Mouse (Mus musculus): Measurements from ENCODE around the gene Insrr. TPM values are rescaled to one million over a fixed set of nuclear protein-coding genes. Genes with fewer than 3 reads are reported as not detected.

Gene Insrr
- polyA plus RNA-seq, 1 experiment from 2014 or later: 0.95 TPM

DNA sequence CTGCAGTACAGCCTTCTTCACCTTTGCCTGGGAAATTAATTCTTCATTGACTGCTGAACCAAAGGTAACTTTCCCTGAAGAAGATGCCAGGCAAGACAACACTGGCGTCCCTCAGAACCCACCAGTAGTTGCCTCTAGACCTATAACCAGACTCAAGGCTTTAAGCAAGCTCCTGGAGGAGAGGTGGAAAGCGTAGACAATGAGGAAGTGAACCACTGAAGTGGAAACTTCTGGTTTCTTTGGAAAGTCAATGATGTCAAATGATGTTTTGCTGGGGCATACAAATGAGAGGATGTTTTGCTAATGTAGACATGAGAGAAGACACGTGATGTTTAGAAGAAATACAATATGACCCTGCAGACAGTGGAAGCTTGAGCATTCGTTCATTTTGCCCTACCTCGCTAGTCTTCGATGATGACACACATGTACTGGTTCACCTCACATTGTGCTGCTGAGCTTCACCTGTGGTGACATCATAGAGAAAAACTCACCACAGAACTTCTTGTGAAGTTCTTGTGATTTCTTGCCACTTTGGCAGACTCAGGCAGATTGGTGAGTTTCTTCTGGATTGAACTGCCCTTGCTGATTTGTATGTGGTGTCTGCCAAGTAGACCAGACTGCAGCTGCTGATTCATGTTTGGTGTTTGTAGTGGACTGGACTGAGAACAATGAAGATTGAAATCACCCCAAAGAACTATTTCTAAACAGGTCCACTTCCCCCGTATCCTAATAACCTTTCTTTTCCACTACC is 35.5 kb downstream of the Insrr start:
- ATAC-seq (ENCODE audit: low FRiP score, low TSS enrichment): no peak
- no peaks in the 10 kb centered on the region for H3K4me1 ChIP-seq (ENCODE audit: control insufficient read depth, insufficient read depth, low read length)

DNA sequence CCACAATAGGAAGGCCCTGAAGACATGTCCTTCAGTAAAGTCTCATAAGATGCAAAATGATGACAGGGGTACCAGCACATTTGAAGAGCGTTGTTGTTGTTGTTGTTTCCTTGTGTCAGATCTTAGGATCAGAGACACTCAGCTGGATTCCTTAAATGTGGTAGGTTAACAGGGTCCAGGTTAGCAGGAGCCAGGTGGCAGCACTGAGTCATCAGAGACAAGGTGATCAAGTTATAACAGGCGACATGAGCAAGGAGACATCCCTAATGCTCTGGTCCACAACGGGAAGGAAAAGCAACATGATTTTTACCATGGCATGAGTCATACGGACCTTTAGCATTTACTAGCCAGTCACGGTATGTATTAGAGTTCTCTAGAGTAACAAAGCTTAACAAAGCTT is 36.7 kb downstream of the Insrr start:
- no peak overlapping the region for H3K4me3 ChIP-seq (ENCODE audit: low read length)
- H3K27me3 ChIP-seq (ENCODE audit: control insufficient read depth, insufficient read depth, low read length): no peaks in the 10 kb centered on the region
- ATAC-seq (ENCODE audit: low FRiP score, low TSS enrichment): no peak
- H3K27ac ChIP-seq (ENCODE audit: low read depth, low read length): no peak overlapping the region
- H3K9me3 ChIP-seq (ENCODE audit: control insufficient read depth, low read length): no peaks in the 10 kb centered on the region
- H3K9ac ChIP-seq (ENCODE audit: low read depth, low read length): no peak overlapping the region
- 70% methylated on average over 5 of the region's 5 CpGs for WGBS
- H3K4me2 ChIP-seq (replicated peaks; ENCODE audit: low read depth, low read length): no peak overlapping the region
- H3K36me3 ChIP-seq (ENCODE audit: control insufficient read depth, insufficient read depth, low read length): no peaks in the 10 kb centered on the region
- no peaks in the 10 kb centered on the region for H3K4me1 ChIP-seq (ENCODE audit: control insufficient read depth, insufficient read depth, low read length)

More for the DNA sequence above, 35.5 kb downstream of the Insrr start:
- H3K36me3 ChIP-seq (ENCODE audit: control insufficient read depth, insufficient read depth, low read length): no peaks in the 10 kb centered on the region
- H3K27me3 ChIP-seq (ENCODE audit: control insufficient read depth, insufficient read depth, low read length): no peaks in the 10 kb centered on the region
- WGBS: 85% methylated on average over 7 of the region's 7 CpGs
- no peak overlapping the region for H3K27ac ChIP-seq (ENCODE audit: low read depth, low read length)
- no peaks in the 10 kb centered on the region for H3K9me3 ChIP-seq (ENCODE audit: control insufficient read depth, low read length)
- no peak overlapping the region for H3K9ac ChIP-seq (ENCODE audit: low read depth, low read length)
- H3K4me3 ChIP-seq (ENCODE audit: low read length): no peak overlapping the region
- H3K4me2 ChIP-seq (replicated peaks; ENCODE audit: low read depth, low read length): no peak overlapping the region

DNA sequence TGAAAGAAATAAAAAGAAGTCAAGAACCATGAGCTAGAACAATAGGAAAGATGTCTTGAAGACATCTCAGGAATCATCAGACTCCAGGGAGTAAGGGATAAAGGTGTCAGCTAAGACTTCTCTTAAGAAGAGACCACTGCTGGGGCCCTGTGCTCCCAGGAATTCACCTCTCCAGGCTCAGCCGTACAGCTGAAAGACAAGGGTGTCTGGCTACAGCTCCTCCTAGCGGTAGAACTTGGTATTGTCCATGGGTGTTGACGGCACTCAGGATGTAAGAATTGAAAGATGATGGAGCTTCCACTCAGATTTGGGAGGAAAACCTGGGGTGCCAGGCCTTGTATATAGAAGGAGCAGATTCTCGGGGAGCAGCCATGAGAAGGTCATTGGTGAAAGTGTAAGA is 41.9 kb downstream of the Insrr start:
- no peak for ATAC-seq (ENCODE audit: low FRiP score, low TSS enrichment)
- WGBS: 2% methylated on average over 4 of the region's 4 CpGs
- H3K27me3 ChIP-seq (ENCODE audit: control insufficient read depth, insufficient read depth, low read length): no peaks in the 10 kb centered on the region

DNA sequence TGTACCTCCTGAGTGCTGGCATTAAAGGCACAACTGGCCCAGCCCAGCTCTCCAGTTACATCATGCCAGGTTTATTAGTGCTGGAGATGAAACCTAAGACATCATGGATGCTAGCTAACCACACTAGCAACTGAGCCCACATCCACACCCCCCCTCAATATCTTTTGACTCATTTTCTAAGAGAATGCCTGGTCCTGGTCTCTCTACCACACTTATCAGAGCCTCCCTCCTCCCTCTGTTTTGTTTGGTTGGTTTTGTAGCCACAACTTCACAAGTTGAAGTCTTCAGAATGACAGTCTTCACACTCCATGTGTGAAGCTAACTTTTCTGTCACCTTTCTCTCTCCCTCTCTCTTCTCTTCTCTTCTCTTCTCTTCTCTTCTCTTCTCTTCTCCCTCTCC is 44.1 kb downstream of the Insrr start:
- no peak overlapping the region for H3K9ac ChIP-seq (ENCODE audit: low read depth, low read length)
- no peaks in the 10 kb centered on the region for H3K36me3 ChIP-seq (ENCODE audit: control insufficient read depth, insufficient read depth, low read length)
- H3K9me3 ChIP-seq (ENCODE audit: control insufficient read depth, low read length): no peaks in the 10 kb centered on the region
- H3K4me2 ChIP-seq (replicated peaks; ENCODE audit: low read depth, low read length): no peak overlapping the region
- no peak overlapping the region for H3K4me3 ChIP-seq (ENCODE audit: low read length)
- H3K27ac ChIP-seq (ENCODE audit: low read depth, low read length): no peak overlapping the region
- no peaks in the 10 kb centered on the region for H3K27me3 ChIP-seq (ENCODE audit: control insufficient read depth, insufficient read depth, low read length)
- no peak for ATAC-seq (ENCODE audit: low FRiP score, low TSS enrichment)
- no peaks in the 10 kb centered on the region for H3K4me1 ChIP-seq (ENCODE audit: control insufficient read depth, insufficient read depth, low read length)

More for the DNA sequence above, 41.9 kb downstream of the Insrr start:
- H3K9ac ChIP-seq (ENCODE audit: low read depth, low read length): no peak overlapping the region
- H3K4me3 ChIP-seq (ENCODE audit: low read length): no peak overlapping the region
- no peak overlapping the region for H3K4me2 ChIP-seq (replicated peaks; ENCODE audit: low read depth, low read length)
- H3K36me3 ChIP-seq (ENCODE audit: control insufficient read depth, insufficient read depth, low read length): no peaks in the 10 kb centered on the region
- no peaks in the 10 kb centered on the region for H3K9me3 ChIP-seq (ENCODE audit: control insufficient read depth, low read length)
- no peak overlapping the region for H3K27ac ChIP-seq (ENCODE audit: low read depth, low read length)
- no peaks in the 10 kb centered on the region for H3K4me1 ChIP-seq (ENCODE audit: control insufficient read depth, insufficient read depth, low read length)

DNA sequence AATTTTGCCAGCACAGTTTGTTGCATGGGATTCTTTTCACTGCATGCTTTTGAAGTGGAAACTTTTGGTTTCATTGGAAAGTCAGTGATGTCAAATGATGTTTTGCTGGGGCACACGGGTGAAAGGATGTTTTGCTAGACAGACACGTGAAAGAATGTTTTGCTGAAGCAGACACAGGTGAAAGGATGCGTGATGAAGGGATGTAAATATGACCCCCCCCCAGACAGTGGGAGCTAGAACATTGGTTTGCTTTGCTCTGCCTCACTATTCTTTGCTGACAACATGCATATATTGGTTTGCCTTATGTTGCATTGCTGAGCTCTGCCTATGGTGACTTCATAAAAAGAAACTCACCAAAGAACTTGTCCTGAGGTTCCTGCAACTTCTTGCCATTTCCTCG is 48.2 kb downstream of the Insrr start:
- H3K27me3 ChIP-seq (ENCODE audit: control insufficient read depth, insufficient read depth, low read length): no peaks in the 10 kb centered on the region
- H3K4me1 ChIP-seq (ENCODE audit: control insufficient read depth, insufficient read depth, low read length): no peaks in the 10 kb centered on the region
- ATAC-seq (ENCODE audit: low FRiP score, low TSS enrichment): no peak
- H3K4me2 ChIP-seq (replicated peaks; ENCODE audit: low read depth, low read length): no peak overlapping the region
- no peaks in the 10 kb centered on the region for H3K36me3 ChIP-seq (ENCODE audit: control insufficient read depth, insufficient read depth, low read length)
- no peak overlapping the region for H3K4me3 ChIP-seq (ENCODE audit: low read length)
- no peak overlapping the region for H3K9ac ChIP-seq (ENCODE audit: low read depth, low read length)
- H3K27ac ChIP-seq (ENCODE audit: low read depth, low read length): no peak overlapping the region
- H3K9me3 ChIP-seq (ENCODE audit: control insufficient read depth, low read length): no peaks in the 10 kb centered on the region
- WGBS: 88% methylated on average over 4 of the region's 4 CpGs

DNA sequence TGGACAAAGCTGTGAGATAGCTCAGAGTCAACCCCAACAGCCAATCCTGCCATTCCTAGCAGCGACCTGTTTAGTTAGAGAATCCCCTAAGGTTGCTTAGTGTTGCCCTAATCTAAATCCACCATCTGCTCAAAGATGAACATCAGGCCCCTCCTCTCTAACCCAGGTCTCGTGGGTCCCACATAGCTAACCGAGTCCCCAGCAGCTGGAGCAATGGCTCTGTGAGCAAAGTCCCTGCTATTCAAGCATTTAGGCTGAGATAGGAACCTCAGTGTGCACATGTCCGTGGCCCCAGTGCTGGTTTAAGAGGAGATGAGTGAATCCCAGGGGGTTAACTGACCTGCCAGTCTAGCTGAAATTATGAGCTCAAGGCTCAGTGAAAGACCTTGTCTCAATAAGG is 49.4 kb downstream of the Insrr start:
- Histone ChIP-seq H3K9me3 (ENCODE audit: control insufficient read depth, low read length) (no peaks in the 10 kb centered on the region), H3K27ac (ENCODE audit: low read depth, low read length) (no peak overlapping the region), H3K4me3 (ENCODE audit: low read length) (no peak overlapping the region), H3K36me3 (ENCODE audit: control insufficient read depth, insufficient read depth, low read length) (no peaks in the 10 kb centered on the region), H3K4me2 (replicated peaks; ENCODE audit: low read depth, low read length) (no peak overlapping the region), H3K9ac (ENCODE audit: low read depth, low read length) (no peak overlapping the region), H3K27me3 (ENCODE audit: control insufficient read depth, insufficient read depth, low read length) (no peaks in the 10 kb centered on the region), H3K4me1 (ENCODE audit: control insufficient read depth, insufficient read depth, low read length) (no peaks in the 10 kb centered on the region)
- no peak for ATAC-seq (ENCODE audit: low FRiP score, low TSS enrichment)
- 77% methylated on average over 4 of the region's 4 CpGs for WGBS

DNA sequence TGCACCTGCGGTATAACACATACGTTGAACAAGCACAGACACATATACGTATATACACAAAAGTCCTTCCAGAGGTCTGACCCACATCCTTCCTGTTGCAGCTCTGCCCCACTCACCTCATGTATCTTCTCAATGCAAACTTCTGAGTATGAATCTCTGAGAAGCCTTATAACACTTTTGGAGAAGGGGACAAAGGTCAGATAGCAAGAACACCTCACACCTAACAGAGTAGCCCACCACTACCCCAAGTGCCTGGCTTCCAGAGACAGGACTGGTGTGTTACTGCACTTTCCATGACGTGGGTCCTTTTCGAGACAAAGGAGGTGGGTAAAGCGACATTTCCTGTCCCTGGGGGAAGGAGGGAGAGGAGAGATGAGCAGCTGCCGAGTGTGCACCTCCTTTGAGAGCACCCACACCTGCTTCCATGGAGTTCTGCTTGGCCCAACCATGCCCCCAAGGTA is 49.9 kb downstream of the Insrr start, which contains the start of gene Sh2d2a:
Gene Sh2d2a, plus strand, starts transcription at position 106 of the 461 bp plus-strand sequence.
- no peak within 1 kb of the TSS for H3K4me3 ChIP-seq (ENCODE audit: low read length)
- no peak for ATAC-seq (ENCODE audit: low FRiP score, low TSS enrichment)
- WGBS: 62% methylated on average over 7 of the region's 7 CpGs
- no peaks in the 10 kb centered on the region for H3K36me3 ChIP-seq (ENCODE audit: control insufficient read depth, insufficient read depth, low read length)
- no peaks in the 10 kb centered on the region for H3K27me3 ChIP-seq (ENCODE audit: control insufficient read depth, insufficient read depth, low read length)
- no peak within 1 kb of the TSS for H3K27ac ChIP-seq (ENCODE audit: low read depth, low read length)
- H3K9ac ChIP-seq (ENCODE audit: low read depth, low read length): no peak within 1 kb of the TSS
- no peak within 1 kb of the TSS for H3K4me2 ChIP-seq (replicated peaks; ENCODE audit: low read depth, low read length)
- H3K9me3 ChIP-seq (ENCODE audit: control insufficient read depth, low read length): no peaks in the 10 kb centered on the region
- no peaks in the 10 kb centered on the region for H3K4me1 ChIP-seq (ENCODE audit: control insufficient read depth, insufficient read depth, low read length)

DNA sequence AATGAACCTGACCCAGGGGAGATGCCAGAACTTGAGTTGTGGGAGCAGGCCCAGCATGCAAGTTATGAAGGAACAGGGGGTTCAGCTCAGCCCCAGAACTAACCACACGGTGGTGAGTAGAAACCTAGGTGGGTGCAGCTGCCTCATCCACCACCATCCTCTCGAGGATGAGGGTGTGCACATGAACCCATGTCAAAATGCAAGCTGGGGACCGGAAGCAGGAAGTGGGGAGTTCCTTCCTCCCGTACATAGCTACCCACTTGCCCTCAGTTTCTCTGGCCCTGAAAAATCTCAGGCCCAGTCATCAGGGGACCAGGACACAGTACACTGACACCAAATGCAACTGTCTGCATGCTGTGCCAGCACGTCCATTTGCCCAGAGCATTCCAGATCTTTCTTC is 50.9 kb downstream of the Insrr start:
- Histone ChIP-seq H3K27ac (ENCODE audit: low read depth, low read length) (no peak overlapping the region), H3K4me3 (ENCODE audit: low read length) (no peak overlapping the region), H3K4me1 (ENCODE audit: control insufficient read depth, insufficient read depth, low read length) (no peaks in the 10 kb centered on the region), H3K9me3 (ENCODE audit: control insufficient read depth, low read length) (no peaks in the 10 kb centered on the region), H3K36me3 (ENCODE audit: control insufficient read depth, insufficient read depth, low read length) (no peaks in the 10 kb centered on the region), H3K27me3 (ENCODE audit: control insufficient read depth, insufficient read depth, low read length) (no peaks in the 10 kb centered on the region), H3K9ac (ENCODE audit: low read depth, low read length) (no peak overlapping the region), H3K4me2 (replicated peaks; ENCODE audit: low read depth, low read length) (no peak overlapping the region)
- 78% methylated on average over 5 of the region's 5 CpGs for WGBS
- no peak for ATAC-seq (ENCODE audit: low FRiP score, low TSS enrichment)

DNA sequence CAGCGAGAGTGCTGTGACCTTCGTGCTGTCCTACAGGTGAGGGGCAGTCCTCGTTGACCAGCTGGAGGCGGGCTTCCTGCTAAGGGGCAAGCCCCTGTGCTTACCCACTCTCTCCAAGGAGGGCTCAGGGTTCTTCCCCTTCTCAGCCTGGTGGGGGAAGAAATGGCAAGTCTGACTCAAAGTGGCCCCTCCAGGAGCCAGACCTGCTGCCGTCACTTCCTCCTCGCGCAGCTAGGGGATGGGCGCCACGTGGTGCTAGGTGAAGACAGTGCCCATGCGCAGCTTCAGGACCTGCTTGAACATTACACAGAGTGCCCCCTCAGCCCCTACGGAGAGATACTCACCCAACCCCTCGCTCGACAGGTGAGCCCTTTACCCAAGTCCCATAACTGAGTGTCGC is 52.4 kb downstream of the Insrr start:
- no peak for ATAC-seq (ENCODE audit: low FRiP score, low TSS enrichment)
- Histone ChIP-seq H3K27ac (ENCODE audit: low read depth, low read length) (no peak overlapping the region), H3K36me3 (ENCODE audit: control insufficient read depth, insufficient read depth, low read length) (no peaks in the 10 kb centered on the region), H3K4me1 (ENCODE audit: control insufficient read depth, insufficient read depth, low read length) (no peaks in the 10 kb centered on the region), H3K27me3 (ENCODE audit: control insufficient read depth, insufficient read depth, low read length) (no peaks in the 10 kb centered on the region), H3K9me3 (ENCODE audit: control insufficient read depth, low read length) (no peaks in the 10 kb centered on the region), H3K4me3 (ENCODE audit: low read length) (no peak overlapping the region), H3K4me2 (replicated peaks; ENCODE audit: low read depth, low read length) (no peak overlapping the region), H3K9ac (ENCODE audit: low read depth, low read length) (no peak overlapping the region)
- WGBS: 83% methylated on average over 14 of the region's 14 CpGs

All from kidney, embryonic 14.5 days (tissue).